Mouse (Mus musculus) mouse embryonic stem cell (cell line): ENCODE results near the gene Ddx39.

Experiments
- in situ Hi-C, 2 experiments: fragments of 300-500 bp; cut with MboI; formaldehyde crosslinking; loops; 1 replicate in 1 of 2; 3 replicates in 1 of 2; pipeline ENCODE4 v1.14.3; 2019 to 2020; ENCODE audit warnings: low sequenced_read_pairs in 2 of 2, low pct_unique_long_range_greater_than_20kb in 1 of 2, mixed read lengths in 1 of 2; ENCODE audit not compliant: unreplicated experiment in 1 of 2

Ddx39 gene

GRCm38 (mm10) chr8:83725521-83726102, 10.6 kb downstream of the Ddx39 start:
- in situ Hi-C loops, result no loop called here

- in situ Hi-C loops, result no loop called here
These were observed 14.2 kb downstream of the Ddx39 start for GRCm38 (mm10) chr8:83729009-83729807.

- in situ Hi-C loops, result no loop called here
These were observed 16.9 kb downstream of the Ddx39 start for GRCm38 (mm10) chr8:83731906-83732305.

GRCm38 (mm10) chr8:83732919-83733318, 17.9 kb downstream of the Ddx39 start:
- in situ Hi-C loops, result no loop called here

- in situ Hi-C loops, result no loop called here
These were observed 21.7 kb downstream of the Ddx39 start for GRCm38 (mm10) chr8:83736681-83737080.

GRCm38 (mm10) chr8:83737346-83737745, 22.4 kb downstream of the Ddx39 start:
- in situ Hi-C loops, result no loop called here

GRCm38 (mm10) chr8:83737852-83738562, 23.0 kb downstream of the Ddx39 start:
- in situ Hi-C loops, result no loop called here

GRCm38 (mm10) chr8:83738949-83739710, 24.2 kb downstream of the Ddx39 start:
- in situ Hi-C loops, result no loop called here

- in situ Hi-C loops, result no loop called here
These were observed 24.9 kb downstream of the Ddx39 start for GRCm38 (mm10) chr8:83739711-83740468.

- in situ Hi-C loops, result no loop called here
These were observed 25.6 kb downstream of the Ddx39 start for GRCm38 (mm10) chr8:83740586-83740975.

GRCm38 (mm10) chr8:83740976-83741741, 26.2 kb downstream of the Ddx39 start, which contains the start of gene Adgre5:
Gene Adgre5, minus strand, starts transcription at chr8:83741326.
- in situ Hi-C loops, result no loop called here

GRCm38 (mm10) chr8:83741849-83742655, 27.1 kb downstream of the Ddx39 start:
- in situ Hi-C loops, result no loop called here

GRCm38 (mm10) chr8:83742968-83743367, 28.0 kb downstream of the Ddx39 start:
- in situ Hi-C loops, result no loop called here

- in situ Hi-C loops, result no loop called here
These were observed 29.1 kb downstream of the Ddx39 start for GRCm38 (mm10) chr8:83744070-83744469.

GRCm38 (mm10) chr8:83747661-83748346, 32.8 kb downstream of the Ddx39 start:
- in situ Hi-C loops, result no loop called here

- in situ Hi-C loops, result no loop called here
These were observed 33.7 kb downstream of the Ddx39 start for GRCm38 (mm10) chr8:83748708-83749107.
